Mouse (Mus musculus) CH12.LX (cell line): ENCODE data around the gene Hoxd12. TPM values are rescaled to one million over a fixed set of nuclear protein-coding genes. Genes with fewer than 3 reads are reported as not detected.

Experiments
- DNase-seq: peaks from one replicate; pipeline ENCODE4 v3.0.0-alpha.2; 2013; ENCODE audit errors: extremely low read depth
- H3K27ac ChIP-seq: 2 replicates; pipeline ENCODE4 v1.5.1; 2012; ENCODE audit warnings: low read depth, mild to moderate bottlenecking, control low read depth, moderate library complexity; ENCODE audit not compliant: insufficient read depth
- H3K27me3 ChIP-seq: replicated peaks from 2 replicates; pipeline ENCODE3; 2012; ENCODE audit warnings: inconsistent platforms
- H3K36me3 ChIP-seq, 2 experiments: replicated peaks in 1 of 2; 2 replicates each; pipeline versions ENCODE3 to v1.6.1; 2012; ENCODE audit warnings: inconsistent platforms in 1 of 2, low read length in 1 of 2, mild to moderate bottlenecking in 1 of 2, mixed read lengths in 1 of 2, moderate library complexity in 1 of 2; ENCODE audit not compliant: control insufficient read depth in 1 of 2, insufficient read depth in 1 of 2
- H3K4me1 ChIP-seq, 2 experiments: 2 replicates each; pipeline ENCODE4 v1.6.1; 2012; ENCODE audit warnings: inconsistent platforms in 1 of 2, moderate library complexity in 1 of 2; ENCODE audit not compliant: insufficient read depth in 2 of 2, control insufficient read depth in 1 of 2
- H3K4me2 ChIP-seq: 2 replicates; pipeline ENCODE4 v1.6.1; 2012; ENCODE audit warnings: low read depth, mild to moderate bottlenecking, control low read depth; ENCODE audit not compliant: poor library complexity, insufficient read depth, severe bottlenecking
- H3K4me3 ChIP-seq, 3 experiments: fragments of 150-350 bp in 1 of 3; sonication (generic) in 1 of 3; replicated peaks in 1 of 3; 2 replicates each; pipeline versions ENCODE3 to v1.5.1; 2011 to 2012; ENCODE audit warnings: low read depth in 2 of 3, low read length in 2 of 3, mild to moderate bottlenecking in 2 of 3, moderate library complexity in 2 of 3, control low read depth in 1 of 3, improper control_type of control experiment in 1 of 3, inconsistent platforms in 1 of 3, mixed read lengths in 1 of 3; ENCODE audit not compliant: poor library complexity in 1 of 3
- H3K79me2 ChIP-seq: replicated peaks from 2 replicates; pipeline ENCODE4 v1.6.1; 2012; ENCODE audit warnings: mild to moderate bottlenecking, moderate library complexity; ENCODE audit not compliant: control insufficient read depth, poor library complexity, insufficient read depth, severe bottlenecking; ENCODE audit errors: extremely low read depth
- H3K9ac ChIP-seq: 2 replicates; pipeline ENCODE4 v1.6.1; 2012; ENCODE audit warnings: low read depth, mild to moderate bottlenecking, control low read depth, moderate library complexity; ENCODE audit not compliant: insufficient read depth
- H3K9me3 ChIP-seq: replicated peaks from 2 replicates; pipeline ENCODE3; 2012; ENCODE audit warnings: low read length, inconsistent platforms, mixed read lengths
- CHD1 ChIP-seq: IDR thresholded peaks from 2 replicates; pipeline ENCODE4 v1.6.1; 2012; ENCODE audit warnings: low read depth, low read length, improper control_type of control experiment, inconsistent platforms
- CHD2 ChIP-seq: IDR thresholded peaks from 2 replicates; pipeline ENCODE4 v1.6.1; 2011; ENCODE audit warnings: low read length, improper control_type of control experiment
- CTCF ChIP-seq, 2 experiments: IDR thresholded peaks in 1 of 2; conservative IDR thresholded peaks in 1 of 2; 2 replicates each; pipeline ENCODE4 v1.5.1; 2011 to 2012; ENCODE audit warnings: low read depth in 2 of 2, low read length in 2 of 2, improper control_type of control experiment in 1 of 2, inconsistent platforms in 1 of 2, mild to moderate bottlenecking in 1 of 2, moderate library complexity in 1 of 2
- E2F4 ChIP-seq: IDR thresholded peaks from 2 replicates; pipeline ENCODE4 v1.6.1; 2011; ENCODE audit warnings: low read depth, low read length, improper control_type of control experiment; ENCODE audit not compliant: insufficient replicate concordance
- ELF1 ChIP-seq: IDR thresholded peaks from 2 replicates; pipeline ENCODE4 v1.6.1; 2014; ENCODE audit warnings: low read depth, mild to moderate bottlenecking, inconsistent platforms, low read length, improper control_type of control experiment
- EP300 ChIP-seq: IDR thresholded peaks from 2 replicates; pipeline ENCODE4 v1.6.1; 2011; ENCODE audit warnings: low read length, improper control_type of control experiment
- HCFC1 ChIP-seq: IDR thresholded peaks from 2 replicates; pipeline ENCODE4 v1.6.1; 2012; ENCODE audit warnings: low read depth, mild to moderate bottlenecking, inconsistent platforms, low read length, improper control_type of control experiment
- JUN ChIP-seq: IDR thresholded peaks from 2 replicates; pipeline ENCODE4 v1.6.1; 2011; ENCODE audit warnings: low read depth, mild to moderate bottlenecking, low read length, improper control_type of control experiment, moderate library complexity; ENCODE audit not compliant: insufficient read depth
- MAZ ChIP-seq: IDR thresholded peaks from 2 replicates; pipeline ENCODE4 v1.6.1; 2012; ENCODE audit warnings: low read depth, mild to moderate bottlenecking, inconsistent platforms, low read length, improper control_type of control experiment, moderate library complexity
- NELFE ChIP-seq: IDR thresholded peaks from 2 replicates; pipeline ENCODE4 v1.6.1; 2011; ENCODE audit warnings: low read depth, low read length, improper control_type of control experiment
- PAX5 ChIP-seq: IDR thresholded peaks from 2 replicates; pipeline ENCODE4 v1.6.1; 2012; ENCODE audit warnings: low read length, inconsistent platforms, mixed read lengths
- POLR2A ChIP-seq: IDR thresholded peaks from 2 replicates; pipeline ENCODE4 v1.6.1; 2011; ENCODE audit warnings: low read depth, mild to moderate bottlenecking, improper control_type of control experiment, low read length
- RAD21 ChIP-seq: IDR thresholded peaks from 2 replicates; pipeline ENCODE4 v1.6.1; 2011; ENCODE audit warnings: low read depth, mild to moderate bottlenecking, low read length, improper control_type of control experiment, moderate library complexity
- RCOR1 ChIP-seq: conservative IDR thresholded peaks from 2 replicates; pipeline ENCODE4 v1.6.1; 2012; ENCODE audit warnings: low read depth, mild to moderate bottlenecking, inconsistent platforms, low read length, improper control_type of control experiment
- SIN3A ChIP-seq: IDR thresholded peaks from 2 replicates; pipeline ENCODE4 v1.6.1; 2012; ENCODE audit warnings: low read length, improper control_type of control experiment, inconsistent platforms
- SMC3 ChIP-seq: IDR thresholded peaks from 2 replicates; pipeline ENCODE4 v1.6.1; 2011; ENCODE audit warnings: low read depth, low read length, improper control_type of control experiment
- TCF12 ChIP-seq: IDR thresholded peaks from 2 replicates; pipeline ENCODE4 v1.6.1; 2014; ENCODE audit warnings: low read depth, mild to moderate bottlenecking, inconsistent platforms, low read length, improper control_type of control experiment
- UBTF ChIP-seq: IDR thresholded peaks from 2 replicates; pipeline ENCODE4 v1.6.1; 2012; ENCODE audit warnings: low read depth, mild to moderate bottlenecking, inconsistent platforms, low read length, improper control_type of control experiment, moderate library complexity
- USF1 ChIP-seq: IDR thresholded peaks from 2 replicates; pipeline ENCODE4 v1.6.1; 2014; ENCODE audit warnings: low read depth, mild to moderate bottlenecking, inconsistent platforms, low read length, improper control_type of control experiment
- USF2 ChIP-seq: conservative IDR thresholded peaks from 2 replicates; pipeline ENCODE4 v1.6.1; 2011; ENCODE audit warnings: low read depth, low read length, improper control_type of control experiment
- ZC3H11A ChIP-seq: IDR thresholded peaks from 2 replicates; pipeline ENCODE4 v1.6.1; 2012; ENCODE audit warnings: low read depth, mild to moderate bottlenecking, inconsistent platforms, low read length, improper control_type of control experiment
- ZKSCAN1 ChIP-seq: IDR thresholded peaks from 2 replicates; pipeline ENCODE4 v1.6.1; 2012; ENCODE audit warnings: low read depth, inconsistent platforms, low read length, improper control_type of control experiment, borderline replicate concordance
- ZNF384 ChIP-seq: IDR thresholded peaks from 2 replicates; pipeline ENCODE4 v1.6.1; 2012; ENCODE audit warnings: low read depth, low read length, improper control_type of control experiment, inconsistent platforms
- dilution Hi-C: fragments of 300-500 bp; cut with MboI; formaldehyde crosslinking; loops from 2 replicates; pipeline ENCODE4 v1.14.3; 2020; ENCODE audit warnings: low sequenced_read_pairs; ENCODE audit not compliant: extremely low pct_unique_long_range_greater_than_20kb, extremely low pct_ligation_motif_present
- in situ Hi-C: fragments of 300-500 bp; cut with MboI; formaldehyde crosslinking; loops from 3 replicates; pipeline ENCODE4 v1.14.3; 2019; ENCODE audit warnings: low sequenced_read_pairs, low pct_ligation_motif_present, low pct_unique_long_range_greater_than_20kb, mixed read lengths
- polyA plus RNA-seq: library from polyadenylated mRNA; unstranded; fragments of >175 nt; gene quantifications from 2 replicates; pipeline ENCODE4 v1.2.1, GENCODE M21; 2012; ENCODE audit warnings: low read depth; ENCODE audit not compliant: insufficient read length
- total RNA-seq, 2 experiments: library from RNA; depleted of rRNA; stranded (reverse); fragments of 300-350 nt in 1 of 2; fragments of >200 nt in 1 of 2; gene quantifications; 2 replicates each; pipeline ENCODE4 v1.2.3; 2012 to 2014

Gene Hoxd12
- total and polyA plus RNA-seq, 3 experiments, result not detected

GRCm38 (mm10) chr2:74660421-74661375 is 14.1 kb upstream of the Hoxd12 start:
- no peak overlapping the region for H3K4me2 ChIP-seq
- H3K4me1 ChIP-seq, result peaks cover 0 to 5% of the 10 kb centered on the region in 2 experiments; a peak in 2 of 4 replicates
- in situ Hi-C loops, result loop anchor here (10.0 to 25.0 kb wide), 3 partner anchors 366 to 1073 kb away; partner anchors contain the start of gene Chrna1
- no peaks in the 10 kb centered on the region for H3K27me3 ChIP-seq
- no peaks in the 10 kb centered on the region for H3K79me2 ChIP-seq
- no peak overlapping the region for H3K4me3 ChIP-seq
- DNase-seq, result no peak
- H3K9ac ChIP-seq, result no peak overlapping the region
- no peak for TF ChIP-seq MAZ
- TF ChIP-seq TCF12, result no peak
- no peak for TF ChIP-seq RCOR1
- TF ChIP-seq ZNF384, result no peak
- no peak for TF ChIP-seq USF2
- no peak for TF ChIP-seq CHD1
- no peak for TF ChIP-seq E2F4
- TF ChIP-seq JUN, result no peak
- TF ChIP-seq CTCF (conservative IDR thresholded peaks at IDR 0.05 in 1 of 2, IDR thresholded peaks at IDR 0.05 in 1 of 2; ENCODE audit: low read depth in 2 of 2, low read length in 2 of 2), result no peak
- TF ChIP-seq ZC3H11A, result no peak
- no peak for TF ChIP-seq USF1
- no peak for TF ChIP-seq PAX5
- TF ChIP-seq HCFC1, result no peak
- no peak for TF ChIP-seq UBTF
- no peak for TF ChIP-seq ZKSCAN1
- TF ChIP-seq CHD2, result no peak
- no peak for TF ChIP-seq ELF1
- H3K27ac ChIP-seq, result no peak overlapping the region
- H3K36me3 ChIP-seq, result no peaks in the 10 kb centered on the region
- dilution Hi-C loops, result no loop called here
- H3K9me3 ChIP-seq, result peaks cover 36% of the 10 kb centered on the region

DNA sequence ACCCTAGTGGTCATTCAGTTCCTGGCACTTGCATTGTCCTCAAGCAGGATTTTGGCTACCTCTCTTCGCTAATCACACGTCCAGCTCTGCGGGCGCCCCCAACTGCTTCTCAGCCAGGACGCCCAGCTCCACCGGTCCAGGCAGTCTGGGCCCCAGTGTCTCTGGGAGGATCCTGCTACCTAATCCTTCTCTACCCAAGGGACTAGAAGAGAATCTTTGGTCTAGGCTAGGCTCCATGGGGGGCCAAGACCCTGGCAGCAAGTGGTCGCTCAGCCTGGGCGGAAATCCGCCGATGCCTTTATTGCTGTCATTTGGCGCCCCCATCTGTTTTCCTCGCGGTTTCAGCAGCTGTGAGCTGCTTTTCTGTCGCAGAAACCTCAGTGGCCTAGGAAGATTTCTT is 13.1 kb upstream of the Hoxd12 start:
- dilution Hi-C loops, result no loop called here
- Histone ChIP-seq H3K9ac (no peak overlapping the region), H3K27me3 (no peaks in the 10 kb centered on the region), H3K4me2 (no peak overlapping the region; the same call in 1 of the 2 replicates), H3K4me1 (peaks cover 0 to 5% of the 10 kb centered on the region in 2 experiments; a peak in 2 of 4 replicates), H3K79me2 (no peaks in the 10 kb centered on the region), H3K4me3 (no peak overlapping the region), H3K36me3 (no peaks in the 10 kb centered on the region), H3K9me3 (peaks cover 28% of the 10 kb centered on the region), H3K27ac (no peak overlapping the region)
- DNase-seq, result peak; percentile 29
- TF ChIP-seq ZC3H11A (0 out of 2 replicates have a peak, but pooled peaks have one; percentile 8), EP300 (no peak), TCF12 (no peak), ZKSCAN1 (no peak), POLR2A (no peak), CTCF (conservative IDR thresholded peaks at IDR 0.05 in 1 of 2, IDR thresholded peaks at IDR 0.05 in 1 of 2; ENCODE audit: low read depth in 2 of 2, low read length in 2 of 2) (peak in 1 of 2 experiments; percentile 72; a peak in 2 of 4 replicates), USF1 (no peak), RAD21 (peak; percentile 77), SMC3 (peak; percentile 64), SIN3A (no peak), NELFE (no peak), JUN (no peak)
- in situ Hi-C loops, result loop anchor here (10.0 to 25.0 kb wide), 3 partner anchors 367 to 1074 kb away; partner anchors contain the start of gene Chrna1
